Mouse (Mus musculus): ENCODE data around the gene Ptprq. TPM values are rescaled to one million over a fixed set of nuclear protein-coding genes. Genes with fewer than 3 reads are reported as not detected.

Gene Ptprq
- polyA plus RNA-seq, 1 experiment from 2014 or later: 0.17 TPM

- whole genome bisulfite sequencing: 78% methylated on average over 7 of the region's 7 CpGs
- H3K27ac ChIP-seq (ENCODE audit: low read length): no peak overlapping the region
- no peak for ATAC-seq (replicated peaks; ENCODE audit: extremely low read depth, insufficient read depth, low FRiP score)
- H3K4me2 ChIP-seq (ENCODE audit: low read depth, low read length): no peak overlapping the region
- no peaks in the 10 kb centered on the region for H3K36me3 ChIP-seq (ENCODE audit: control insufficient read depth, insufficient read depth)
- no peaks in the 10 kb centered on the region for H3K9me3 ChIP-seq (replicated peaks; ENCODE audit: control insufficient read depth, low read length)
- H3K4me3 ChIP-seq (ENCODE audit: low read length): no peak overlapping the region
- no peaks in the 10 kb centered on the region for H3K4me1 ChIP-seq (ENCODE audit: control insufficient read depth, insufficient read depth, low read length)
- no peak overlapping the region for H3K9ac ChIP-seq (ENCODE audit: low read length)
- no peaks in the 10 kb centered on the region for H3K27me3 ChIP-seq (ENCODE audit: control insufficient read depth, insufficient read depth, low read length)
These were observed 15.6 kb upstream of the Ptprq start for GRCm38 (mm10) chr10:107735448-107735847.

GRCm38 (mm10) chr10:107734327-107734726, 14.5 kb upstream of the Ptprq start:
- no peaks in the 10 kb centered on the region for H3K4me1 ChIP-seq (ENCODE audit: control insufficient read depth, insufficient read depth, low read length)
- H3K9me3 ChIP-seq (replicated peaks; ENCODE audit: control insufficient read depth, low read length): no peaks in the 10 kb centered on the region
- H3K4me2 ChIP-seq (ENCODE audit: low read depth, low read length): no peak overlapping the region
- no peaks in the 10 kb centered on the region for H3K27me3 ChIP-seq (ENCODE audit: control insufficient read depth, insufficient read depth, low read length)
- H3K36me3 ChIP-seq (ENCODE audit: control insufficient read depth, insufficient read depth): no peaks in the 10 kb centered on the region
- no peak overlapping the region for H3K27ac ChIP-seq (ENCODE audit: low read length)
- ATAC-seq (replicated peaks; ENCODE audit: extremely low read depth, insufficient read depth, low FRiP score): no peak
- no peak overlapping the region for H3K9ac ChIP-seq (ENCODE audit: low read length)
- no peak overlapping the region for H3K4me3 ChIP-seq (ENCODE audit: low read length)

GRCm38 (mm10) chr10:107725631-107726030, 5.8 kb upstream of the Ptprq start:
- Histone ChIP-seq H3K9me3 (replicated peaks; ENCODE audit: control insufficient read depth, low read length) (no peaks in the 10 kb centered on the region), H3K4me2 (ENCODE audit: low read depth, low read length) (no peak overlapping the region), H3K9ac (ENCODE audit: low read length) (no peak overlapping the region), H3K36me3 (ENCODE audit: control insufficient read depth, insufficient read depth) (no peaks in the 10 kb centered on the region), H3K27me3 (ENCODE audit: control insufficient read depth, insufficient read depth, low read length) (no peaks in the 10 kb centered on the region), H3K4me1 (ENCODE audit: control insufficient read depth, insufficient read depth, low read length) (0 out of 2 replicates have a peak, but pooled peaks cover 6% of the 10 kb centered on the region), H3K27ac (ENCODE audit: low read length) (no peak overlapping the region), H3K4me3 (ENCODE audit: low read length) (no peak overlapping the region)
- WGBS: 27% methylated on average over 7 of the region's 7 CpGs
- no peak for ATAC-seq (replicated peaks; ENCODE audit: extremely low read depth, insufficient read depth, low FRiP score)

- Histone ChIP-seq H3K27ac (ENCODE audit: low read length) (no peak overlapping the region), H3K4me1 (ENCODE audit: control insufficient read depth, insufficient read depth, low read length) (no peaks in the 10 kb centered on the region), H3K36me3 (ENCODE audit: control insufficient read depth, insufficient read depth) (no peaks in the 10 kb centered on the region), H3K27me3 (ENCODE audit: control insufficient read depth, insufficient read depth, low read length) (no peaks in the 10 kb centered on the region), H3K9ac (ENCODE audit: low read length) (no peak overlapping the region), H3K4me2 (ENCODE audit: low read depth, low read length) (no peak overlapping the region), H3K9me3 (replicated peaks; ENCODE audit: control insufficient read depth, low read length) (no peaks in the 10 kb centered on the region), H3K4me3 (ENCODE audit: low read length) (no peak overlapping the region)
- 41% methylated on average over 3 of the region's 3 CpGs for WGBS
- ATAC-seq (replicated peaks; ENCODE audit: extremely low read depth, insufficient read depth, low FRiP score): no peak
These were observed 15.4 kb downstream of the Ptprq start for GRCm38 (mm10) chr10:107704443-107704842.

- ATAC-seq (replicated peaks; ENCODE audit: extremely low read depth, insufficient read depth, low FRiP score): no peak
- WGBS: 80% methylated on average over 3 of the region's 3 CpGs
These were observed 18.9 kb downstream of the Ptprq start for GRCm38 (mm10) chr10:107700944-107701343.

GRCm38 (mm10) chr10:107698716-107699115, 21.1 kb downstream of the Ptprq start:
- Histone ChIP-seq H3K4me1 (ENCODE audit: control insufficient read depth, insufficient read depth, low read length) (no peaks in the 10 kb centered on the region), H3K36me3 (ENCODE audit: control insufficient read depth, insufficient read depth) (no peaks in the 10 kb centered on the region), H3K9me3 (replicated peaks; ENCODE audit: control insufficient read depth, low read length) (no peaks in the 10 kb centered on the region), H3K9ac (ENCODE audit: low read length) (no peak overlapping the region), H3K4me2 (ENCODE audit: low read depth, low read length) (no peak overlapping the region), H3K4me3 (ENCODE audit: low read length) (no peak overlapping the region), H3K27me3 (ENCODE audit: control insufficient read depth, insufficient read depth, low read length) (no peaks in the 10 kb centered on the region), H3K27ac (ENCODE audit: low read length) (no peak overlapping the region)
- no peak for ATAC-seq (replicated peaks; ENCODE audit: extremely low read depth, insufficient read depth, low FRiP score)
- WGBS: 68% methylated on average over 2 of the region's 2 CpGs

More at GRCm38 (mm10) chr10:107700944-107701343, 18.9 kb downstream of the Ptprq start:
- H3K4me3 ChIP-seq (ENCODE audit: low read length): no peak overlapping the region
- no peaks in the 10 kb centered on the region for H3K36me3 ChIP-seq (ENCODE audit: control insufficient read depth, insufficient read depth)
- H3K4me1 ChIP-seq (ENCODE audit: control insufficient read depth, insufficient read depth, low read length): no peaks in the 10 kb centered on the region
- no peak overlapping the region for H3K27ac ChIP-seq (ENCODE audit: low read length)
- H3K4me2 ChIP-seq (ENCODE audit: low read depth, low read length): no peak overlapping the region
- H3K9me3 ChIP-seq (replicated peaks; ENCODE audit: control insufficient read depth, low read length): no peaks in the 10 kb centered on the region
- no peaks in the 10 kb centered on the region for H3K27me3 ChIP-seq (ENCODE audit: control insufficient read depth, insufficient read depth, low read length)
- no peak overlapping the region for H3K9ac ChIP-seq (ENCODE audit: low read length)

GRCm38 (mm10) chr10:107697177-107697576, 22.7 kb downstream of the Ptprq start:
- H3K4me1 ChIP-seq (ENCODE audit: control insufficient read depth, insufficient read depth, low read length): no peaks in the 10 kb centered on the region
- no peak overlapping the region for H3K4me3 ChIP-seq (ENCODE audit: low read length)
- no peak overlapping the region for H3K27ac ChIP-seq (ENCODE audit: low read length)
- WGBS: 61% methylated on average over 5 of the region's 5 CpGs
- H3K9ac ChIP-seq (ENCODE audit: low read length): no peak overlapping the region
- no peak overlapping the region for H3K4me2 ChIP-seq (ENCODE audit: low read depth, low read length)
- no peaks in the 10 kb centered on the region for H3K27me3 ChIP-seq (ENCODE audit: control insufficient read depth, insufficient read depth, low read length)
- no peaks in the 10 kb centered on the region for H3K9me3 ChIP-seq (replicated peaks; ENCODE audit: control insufficient read depth, low read length)
- no peaks in the 10 kb centered on the region for H3K36me3 ChIP-seq (ENCODE audit: control insufficient read depth, insufficient read depth)
- ATAC-seq (replicated peaks; ENCODE audit: extremely low read depth, insufficient read depth, low FRiP score): no peak

- Histone ChIP-seq H3K36me3 (ENCODE audit: control insufficient read depth, insufficient read depth) (no peaks in the 10 kb centered on the region), H3K27me3 (ENCODE audit: control insufficient read depth, insufficient read depth, low read length) (no peaks in the 10 kb centered on the region), H3K9me3 (replicated peaks; ENCODE audit: control insufficient read depth, low read length) (no peaks in the 10 kb centered on the region), H3K4me1 (ENCODE audit: control insufficient read depth, insufficient read depth, low read length) (no peaks in the 10 kb centered on the region), H3K4me3 (ENCODE audit: low read length) (no peak overlapping the region), H3K9ac (ENCODE audit: low read length) (no peak overlapping the region), H3K27ac (ENCODE audit: low read length) (no peak overlapping the region), H3K4me2 (ENCODE audit: low read depth, low read length) (no peak overlapping the region)
- 74% methylated on average over 6 of the region's 6 CpGs for WGBS
- ATAC-seq (replicated peaks; ENCODE audit: extremely low read depth, insufficient read depth, low FRiP score): no peak
These were observed 32.5 kb downstream of the Ptprq start for GRCm38 (mm10) chr10:107687382-107687781.

GRCm38 (mm10) chr10:107675994-107676393, 43.9 kb downstream of the Ptprq start:
- Histone ChIP-seq H3K9ac (ENCODE audit: low read length) (no peak overlapping the region), H3K9me3 (replicated peaks; ENCODE audit: control insufficient read depth, low read length) (no peaks in the 10 kb centered on the region), H3K4me3 (ENCODE audit: low read length) (no peak overlapping the region), H3K27ac (ENCODE audit: low read length) (no peak overlapping the region), H3K36me3 (ENCODE audit: control insufficient read depth, insufficient read depth) (no peaks in the 10 kb centered on the region), H3K4me1 (ENCODE audit: control insufficient read depth, insufficient read depth, low read length) (no peaks in the 10 kb centered on the region), H3K4me2 (ENCODE audit: low read depth, low read length) (no peak overlapping the region), H3K27me3 (ENCODE audit: control insufficient read depth, insufficient read depth, low read length) (no peaks in the 10 kb centered on the region)
- WGBS: 68% methylated on average over 1 of the region's 1 CpGs
- no peak for ATAC-seq (replicated peaks; ENCODE audit: extremely low read depth, insufficient read depth, low FRiP score)
